Mouse (Mus musculus): ENCODE measurements around the gene Hint2.

- TF ChIP-seq POLR2A (IDR thresholded peaks at IDR 0.05; ENCODE audit: insufficient read depth, low read length) (no peak), CTCF (IDR thresholded peaks at IDR 0.05; ENCODE audit: low read depth, low read length) (no peak)
Observed at GRCm38 (mm10) chr4:43679416-43680043, 23.3 kb upstream of the Hint2 start.
